Mouse (Mus musculus) mouse embryonic stem cell (cell line): ENCODE measurements at regions not wholly inside any gene's neighbourhood (a gene's known extent, or its start where the extent isn't known, plus 50 kb on each side); places are given as distances from the start of the nearest gene placed in this dataset.

ENCODE experiments used
- in situ Hi-C, 2 experiments: fragments of 300-500 bp; cut with MboI; formaldehyde crosslinking; loops; 1 replicate in 1 of 2; 3 replicates in 1 of 2; pipeline ENCODE4 v1.14.3; 2019 to 2020; ENCODE audit warnings: low sequenced_read_pairs in 2 of 2, low pct_unique_long_range_greater_than_20kb in 1 of 2, mixed read lengths in 1 of 2; ENCODE audit not compliant: unreplicated experiment in 1 of 2

DNA sequence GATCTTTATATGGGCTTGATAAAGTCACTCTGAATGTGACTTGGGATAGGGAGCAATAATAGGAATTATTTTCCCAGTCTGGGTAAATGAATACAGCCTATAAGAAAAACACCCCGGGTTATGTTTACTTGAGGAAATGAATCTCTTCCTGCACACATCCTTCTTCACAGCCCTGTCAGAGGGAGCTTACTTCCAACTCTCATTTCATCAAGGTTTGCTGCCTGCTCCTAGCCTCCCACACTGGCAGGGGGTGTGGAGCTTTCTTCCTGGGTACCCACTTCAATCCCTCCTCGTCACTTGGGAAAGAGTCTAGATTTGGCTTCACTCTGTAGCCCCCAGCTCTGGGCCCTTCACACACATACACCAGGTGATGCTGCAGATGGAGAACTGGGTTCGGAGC, 389.5 kb downstream of the Ajap1 start:
- in situ Hi-C loops = no loop called here

DNA sequence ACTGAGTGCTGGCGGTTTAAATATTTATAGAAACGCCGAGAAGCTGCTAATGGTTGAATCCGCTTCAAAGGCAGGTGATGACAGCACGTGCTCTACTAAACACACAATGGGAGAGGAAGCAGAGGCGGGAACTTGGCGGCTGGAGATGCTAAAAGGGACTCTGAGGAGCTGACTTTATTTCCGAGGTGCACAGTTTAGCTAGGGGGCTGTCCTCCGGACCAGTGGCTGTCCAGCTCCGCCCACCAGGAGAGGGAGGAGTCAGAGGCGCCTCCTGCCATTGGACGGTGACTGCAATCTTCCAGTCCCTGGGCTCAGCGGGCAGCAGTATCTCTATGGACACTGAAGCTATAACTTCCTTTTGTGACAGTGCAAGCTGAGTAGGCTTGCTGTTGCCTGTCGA, 400.4 kb downstream of the Ajap1 start:
- in situ Hi-C loops = no loop called here

GRCm38 (mm10) chr4:153074590-153074989, 408.0 kb downstream of the Ajap1 start:
- in situ Hi-C loops = no loop called here

GRCm38 (mm10) chr4:153070190-153070745, 412.3 kb downstream of the Ajap1 start:
- in situ Hi-C loops = no loop called here

DNA sequence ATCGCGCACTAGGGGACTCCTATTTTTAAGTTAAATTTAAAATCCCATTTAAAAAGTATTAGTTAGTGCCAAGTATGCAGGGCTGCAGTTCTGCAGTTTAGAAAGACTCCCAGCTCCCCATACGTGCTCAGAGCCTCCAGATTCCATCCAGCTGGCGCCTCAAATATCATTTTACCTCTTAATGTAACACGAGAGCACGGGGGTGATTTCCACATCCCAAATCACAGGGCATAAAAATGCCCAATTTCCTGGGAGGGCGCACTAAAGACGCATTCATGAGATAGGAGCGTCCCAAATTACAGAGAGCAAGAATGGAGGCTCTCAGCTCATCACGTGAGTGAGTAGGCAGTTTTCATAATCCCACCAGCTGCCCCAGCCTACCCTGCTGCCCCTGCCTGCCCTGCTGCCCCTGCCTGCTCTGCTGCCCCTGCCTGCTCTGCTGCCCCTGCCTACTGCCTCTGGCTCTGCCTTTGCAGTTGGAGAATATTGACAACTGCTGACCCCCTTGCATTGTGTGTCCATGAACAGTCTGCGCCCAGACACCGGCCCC, 414.1 kb downstream of the Ajap1 start:
- in situ Hi-C loops = no loop called here

DNA sequence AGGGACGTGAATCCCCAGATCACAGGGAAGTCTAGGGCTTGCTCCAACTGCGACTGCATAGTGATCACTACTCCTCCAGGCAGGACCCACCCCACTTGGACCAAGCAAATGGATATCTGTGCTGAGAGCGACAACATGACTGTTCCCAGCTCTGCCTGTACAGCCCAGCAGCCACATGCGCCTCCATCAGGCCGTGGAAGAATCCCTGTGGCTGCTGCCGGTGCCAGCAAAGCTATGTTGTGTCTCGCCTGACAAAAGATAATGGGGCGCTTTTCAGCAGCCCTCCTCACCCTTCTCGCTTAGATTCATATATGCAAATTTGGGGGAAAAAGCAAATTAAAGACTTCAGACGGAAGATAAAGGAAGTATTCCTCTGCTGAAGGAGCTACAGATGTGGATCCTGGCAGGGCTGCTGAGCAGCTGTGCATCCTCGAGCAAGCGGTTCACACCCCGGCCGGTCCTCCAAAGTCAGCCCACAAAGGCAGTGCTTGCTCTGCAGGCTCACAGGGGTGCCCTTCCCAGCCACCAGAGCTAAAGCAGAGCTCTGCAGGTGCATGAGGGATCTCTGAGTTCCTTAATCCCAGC, 418.5 kb downstream of the Ajap1 start:
- in situ Hi-C loops = no loop called here

- in situ Hi-C loops = no loop called here
Observed at GRCm38 (mm10) chr4:153063402-153063801, 419.2 kb downstream of the Ajap1 start.

GRCm38 (mm10) chr4:153058152-153058551, 424.5 kb downstream of the Ajap1 start:
- in situ Hi-C loops = no loop called here

DNA sequence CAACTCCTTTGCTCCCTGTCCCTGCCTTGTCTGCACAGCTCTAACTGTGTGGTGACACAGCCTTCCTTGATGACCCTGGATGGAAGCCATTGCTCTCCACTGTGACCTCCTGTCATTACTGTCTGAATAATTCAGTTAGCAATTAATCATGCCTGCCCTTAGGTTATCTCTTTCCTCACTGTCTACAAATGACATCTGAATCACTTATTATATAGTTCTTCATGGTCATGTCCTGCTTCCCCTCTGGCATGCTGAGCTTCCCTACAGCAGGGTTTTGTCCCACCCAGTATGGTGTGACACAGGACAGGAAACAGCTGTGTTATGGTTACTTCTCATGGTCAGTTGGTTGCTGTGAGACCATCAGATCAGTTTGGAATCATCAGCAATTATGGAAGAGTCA, 458.9 kb downstream of the Ajap1 start:
- in situ Hi-C loops = no loop called here

GRCm38 (mm10) chr4:153019211-153019610, 463.4 kb downstream of the Ajap1 start:
- in situ Hi-C loops = no loop called here

DNA sequence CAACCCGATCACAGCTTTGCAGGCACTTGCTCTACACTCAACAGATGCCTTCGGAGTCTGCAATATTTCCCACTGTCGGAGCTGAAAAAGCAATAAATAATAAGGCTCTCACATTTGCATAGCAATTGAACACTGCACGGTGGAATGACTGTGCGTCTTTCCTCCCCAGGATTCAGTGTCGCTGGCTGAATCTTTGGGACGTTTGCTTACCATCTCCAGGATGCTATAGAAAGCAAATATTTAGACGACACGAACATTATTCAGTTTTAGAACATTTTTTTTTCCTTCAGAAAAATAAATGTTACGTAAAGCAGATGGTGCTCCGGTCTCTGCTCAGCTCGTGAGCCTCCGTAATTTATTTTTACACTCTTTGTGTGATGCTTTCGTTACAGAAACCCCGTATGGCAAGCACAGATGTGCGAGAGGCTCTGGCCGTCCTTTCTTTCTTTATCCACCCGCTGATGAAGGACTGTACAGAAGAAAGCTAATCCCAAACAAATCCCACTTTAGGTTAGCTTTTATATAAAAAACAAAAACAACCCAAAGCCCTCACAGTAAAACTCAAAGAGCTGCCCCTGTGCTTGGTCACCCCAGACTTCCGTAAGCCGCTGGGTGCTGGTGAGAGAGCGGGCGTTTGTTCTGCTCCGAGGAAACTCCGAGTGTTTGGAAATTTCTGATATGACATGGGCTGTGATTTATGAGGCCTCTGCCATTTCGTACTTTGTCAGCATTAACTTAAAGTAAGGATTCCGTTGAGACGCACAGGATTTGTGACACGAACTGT, 464.3 kb downstream of the Ajap1 start:
- in situ Hi-C loops = no loop called here

DNA sequence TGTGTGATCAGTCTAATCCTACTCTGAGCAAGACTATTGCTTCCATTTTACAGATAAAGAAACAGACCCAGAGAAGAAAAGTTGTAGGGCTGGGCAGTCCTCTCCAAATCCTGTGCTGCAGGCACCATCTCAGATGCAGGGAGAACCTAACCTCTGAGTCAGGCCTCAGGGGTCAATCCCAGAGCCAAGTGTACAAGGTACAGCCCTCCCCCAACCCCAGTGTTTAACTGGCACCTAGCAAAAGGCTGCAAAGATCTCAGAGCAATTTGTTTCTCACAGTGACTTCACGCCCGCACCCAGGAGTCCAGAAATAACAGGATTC, 464.8 kb downstream of the Ajap1 start:
- in situ Hi-C loops = no loop called here

GRCm38 (mm10) chr4:153003338-153003737, 479.3 kb downstream of the Ajap1 start:
- in situ Hi-C loops = no loop called here

GRCm38 (mm10) chr4:153002516-153002915, 480.1 kb downstream of the Ajap1 start:
- in situ Hi-C loops = no loop called here

DNA sequence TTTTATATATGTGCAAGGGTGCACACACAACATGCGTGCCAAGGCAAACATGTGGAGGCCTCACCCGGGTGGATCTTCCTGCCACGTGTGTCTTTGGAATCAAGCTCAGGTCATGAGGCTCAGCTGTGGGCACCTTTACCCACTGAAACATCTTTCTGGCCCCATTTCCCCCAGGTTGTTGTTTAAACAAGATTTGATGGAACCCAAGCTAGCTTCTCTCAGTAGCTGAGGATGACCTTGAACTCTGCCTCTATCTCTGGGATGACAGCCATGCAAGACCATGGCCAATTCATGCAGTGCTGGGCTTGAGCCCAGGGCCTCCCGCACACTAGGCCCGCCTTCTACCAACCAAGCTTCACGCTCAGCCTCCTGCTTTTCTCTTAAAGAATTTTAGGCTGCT, 480.9 kb downstream of the Ajap1 start:
- in situ Hi-C loops = no loop called here

DNA sequence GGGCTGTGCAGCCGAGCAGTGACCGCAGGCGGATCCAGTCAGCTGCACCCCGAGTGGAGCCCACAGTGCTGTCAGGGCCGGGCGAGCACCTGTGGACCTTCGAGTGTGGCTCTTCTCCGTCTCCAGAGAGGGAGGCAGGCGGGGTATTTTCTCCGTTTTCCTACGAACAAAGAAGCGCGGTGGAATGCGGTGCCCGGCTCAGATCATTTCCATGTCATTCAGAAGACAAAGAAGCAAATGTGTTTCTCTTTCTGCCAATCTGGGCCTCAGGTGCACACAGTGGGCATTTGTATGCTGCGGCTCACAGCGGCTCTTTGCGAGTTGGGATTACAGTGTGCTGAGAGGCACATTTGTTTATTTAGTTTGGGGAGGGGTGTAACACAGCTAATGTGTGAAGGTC, 483.1 kb downstream of the Ajap1 start:
- in situ Hi-C loops = no loop called here

- in situ Hi-C loops = no loop called here
Observed at GRCm38 (mm10) chr4:152997251-152997650, 485.4 kb downstream of the Ajap1 start.

GRCm38 (mm10) chr4:152996641-152997040, 486.0 kb downstream of the Ajap1 start:
- in situ Hi-C loops = no loop called here

DNA sequence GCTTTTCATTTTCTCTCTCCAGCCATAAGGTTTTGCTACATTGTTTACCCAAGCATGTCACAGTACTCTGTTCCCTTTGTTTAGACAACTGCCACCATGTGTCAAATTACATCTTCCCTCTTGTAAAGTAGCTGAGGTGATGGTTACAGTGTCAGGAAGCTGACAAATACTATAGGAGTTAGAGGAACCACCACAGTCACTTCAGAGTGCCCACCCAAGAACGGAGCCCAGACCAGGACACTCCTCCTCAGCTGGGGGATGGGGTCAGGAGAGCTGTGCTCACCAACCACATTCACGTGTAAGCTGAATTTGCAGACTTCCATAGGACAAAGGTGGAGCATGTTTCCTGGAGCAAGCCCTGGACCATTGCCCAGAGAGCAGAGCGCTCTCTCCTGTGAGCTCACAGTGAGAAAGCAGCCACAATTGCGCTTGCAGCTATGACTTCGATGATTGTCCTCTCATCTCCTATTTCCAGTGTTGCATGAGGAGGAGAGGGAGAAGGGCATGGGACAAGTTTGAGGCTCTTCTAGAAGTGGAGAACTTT, 487.5 kb downstream of the Ajap1 start:
- in situ Hi-C loops = no loop called here

DNA sequence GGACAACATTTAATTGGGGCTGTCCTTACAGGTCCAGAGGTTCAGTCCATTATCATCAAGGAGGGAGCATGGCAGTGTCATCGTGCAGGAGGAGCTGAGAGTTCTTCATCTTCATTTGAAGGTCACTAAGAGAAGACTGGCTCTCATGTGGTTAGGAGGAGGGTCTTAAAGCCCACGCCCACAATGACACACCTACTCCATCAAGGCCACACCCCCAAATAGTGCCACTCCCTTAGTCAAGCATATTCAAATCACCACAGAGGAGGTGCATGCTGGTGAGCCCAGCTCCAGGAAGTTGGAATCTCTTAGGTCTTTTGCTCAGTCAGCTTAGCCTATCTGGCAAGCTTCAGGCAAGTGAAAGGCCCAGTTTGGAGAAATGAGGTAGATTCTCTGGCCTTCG, 488.4 kb downstream of the Ajap1 start:
- in situ Hi-C loops = no loop called here
